Mouse (Mus musculus): ENCODE measurements around the gene Hoxb13. TPM values are rescaled to one million over a fixed set of nuclear protein-coding genes. Genes with fewer than 3 reads are reported as not detected.

Hoxb13 gene
- total and polyA plus RNA-seq, 2 experiments from 2014 or later: not detected

DNA sequence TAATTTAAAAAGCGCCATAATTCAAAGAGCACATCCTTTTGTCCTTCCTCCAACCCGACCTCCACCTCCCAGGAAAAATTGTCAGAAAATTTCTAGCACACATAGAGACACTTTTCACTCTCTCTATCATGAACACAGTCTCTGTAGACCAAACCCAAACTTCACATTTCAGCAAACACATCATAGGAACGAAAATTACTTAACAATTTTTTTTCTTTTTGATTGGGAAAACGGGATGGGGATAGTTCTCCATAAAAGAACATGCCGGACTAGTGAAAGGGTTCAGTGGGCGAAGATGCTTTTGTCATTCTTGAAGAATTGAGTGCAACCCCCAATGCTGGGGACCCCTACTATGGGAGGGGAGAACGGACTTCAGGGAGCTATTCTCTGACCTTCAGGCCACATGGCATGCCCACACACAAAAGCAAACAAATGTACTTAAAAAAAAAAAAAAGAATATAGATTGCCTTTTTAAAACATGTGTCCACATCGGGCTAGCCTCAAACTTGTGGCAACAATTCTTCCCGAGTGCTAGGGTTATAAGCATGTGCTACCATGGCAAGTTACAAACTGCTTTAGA, 18.1 kb upstream of the Hoxb13 start:
- no peaks in the 10 kb centered on the region for H3K36me3 ChIP-seq (ENCODE audit: insufficient read depth, low read length)
- TF ChIP-seq CTCF (IDR thresholded peaks at IDR 0.05): no peak
- no peaks in the 10 kb centered on the region for H3K9me3 ChIP-seq (ENCODE audit: low read length)
- 4% methylated on average over 9 of the region's 9 CpGs for WGBS
- H3K4me1 ChIP-seq (ENCODE audit: insufficient read depth, low read length): no peaks in the 10 kb centered on the region
- H3K27me3 ChIP-seq (ENCODE audit: insufficient read depth, low read length): peaks cover 99% of the 10 kb centered on the region
- ATAC-seq (ENCODE audit: low FRiP score) (no peak), DNase-seq (ENCODE audit: low spot score) (no peak)
- no peak overlapping the region for H3K27ac ChIP-seq (ENCODE audit: low read depth, low read length)
- no peak overlapping the region for H3K4me3 ChIP-seq (ENCODE audit: low read depth, low read length)
- no peak overlapping the region for H3K4me2 ChIP-seq (ENCODE audit: low read depth, low read length, poor library complexity, severe bottlenecking)
- H3K9ac ChIP-seq (replicated peaks; ENCODE audit: low read length, poor library complexity, severe bottlenecking): no peak overlapping the region

DNA sequence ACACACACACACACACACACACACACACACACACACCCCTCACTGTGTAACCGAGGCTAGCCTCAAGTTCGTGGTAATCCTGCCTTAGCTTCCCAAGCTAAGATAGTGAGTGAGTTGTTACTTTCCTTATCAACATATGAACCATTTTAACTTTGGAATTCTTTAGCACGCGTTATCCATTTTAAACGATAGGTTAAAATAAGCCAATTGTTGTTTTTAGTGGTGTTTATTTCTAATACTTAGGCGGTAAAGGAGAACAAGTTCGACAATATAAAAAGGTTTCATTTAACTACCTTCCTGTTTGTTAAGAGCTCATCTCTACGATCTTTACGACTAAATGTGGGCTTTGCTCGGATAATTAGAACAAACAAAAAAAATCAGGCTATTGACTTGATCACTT, 17.3 kb upstream of the Hoxb13 start:
- H3K4me3 ChIP-seq (ENCODE audit: low read depth, low read length): no peak overlapping the region
- WGBS: 3% methylated on average over 10 of the region's 10 CpGs
- DNase-seq (ENCODE audit: low spot score): no peak
- H3K4me1 ChIP-seq (ENCODE audit: insufficient read depth, low read length): no peaks in the 10 kb centered on the region
- no peak for ATAC-seq (ENCODE audit: low FRiP score)
- no peak overlapping the region for H3K4me2 ChIP-seq (ENCODE audit: low read depth, low read length, poor library complexity, severe bottlenecking)
- H3K9ac ChIP-seq (replicated peaks; ENCODE audit: low read length, poor library complexity, severe bottlenecking): no peak overlapping the region
- H3K9me3 ChIP-seq (ENCODE audit: low read length): no peaks in the 10 kb centered on the region
- no peak overlapping the region for H3K27ac ChIP-seq (ENCODE audit: low read depth, low read length)
- no peak for TF ChIP-seq CTCF (IDR thresholded peaks at IDR 0.05)
- H3K27me3 ChIP-seq (ENCODE audit: insufficient read depth, low read length): peaks cover 99% of the 10 kb centered on the region
- no peaks in the 10 kb centered on the region for H3K36me3 ChIP-seq (ENCODE audit: insufficient read depth, low read length)

GRCm38 (mm10) chr11:96177546-96178174, 16.5 kb upstream of the Hoxb13 start:
- no peak for TF ChIP-seq CTCF (IDR thresholded peaks at IDR 0.05)
- Histone ChIP-seq H3K4me3 (ENCODE audit: low read depth, low read length) (no peak overlapping the region), H3K4me1 (ENCODE audit: insufficient read depth, low read length) (no peaks in the 10 kb centered on the region), H3K9ac (replicated peaks; ENCODE audit: low read length, poor library complexity, severe bottlenecking) (no peak overlapping the region), H3K9me3 (ENCODE audit: low read length) (peaks cover 2% of the 10 kb centered on the region; the same call in 1 of the 2 replicates), H3K36me3 (ENCODE audit: insufficient read depth, low read length) (no peaks in the 10 kb centered on the region), H3K27ac (ENCODE audit: low read depth, low read length) (no peak overlapping the region), H3K27me3 (ENCODE audit: insufficient read depth, low read length) (peaks cover 99% of the 10 kb centered on the region), H3K4me2 (ENCODE audit: low read depth, low read length, poor library complexity, severe bottlenecking) (no peak overlapping the region)
- DNase-seq (ENCODE audit: low spot score) (no peak), ATAC-seq (ENCODE audit: low FRiP score) (no peak)
- WGBS: 0% methylated on average over 27 of the region's 27 CpGs

GRCm38 (mm10) chr11:96178356-96178755, 15.8 kb upstream of the Hoxb13 start:
- under 1% methylated on average over 8 of the region's 8 CpGs for WGBS
- TF ChIP-seq CTCF (IDR thresholded peaks at IDR 0.05): no peak
- Histone ChIP-seq H3K9me3 (ENCODE audit: low read length) (peaks cover 5% of the 10 kb centered on the region; the same call in 1 of the 2 replicates), H3K36me3 (ENCODE audit: insufficient read depth, low read length) (no peaks in the 10 kb centered on the region), H3K4me2 (ENCODE audit: low read depth, low read length, poor library complexity, severe bottlenecking) (no peak overlapping the region), H3K4me1 (ENCODE audit: insufficient read depth, low read length) (no peaks in the 10 kb centered on the region), H3K27me3 (ENCODE audit: insufficient read depth, low read length) (peaks cover 99% of the 10 kb centered on the region), H3K9ac (replicated peaks; ENCODE audit: low read length, poor library complexity, severe bottlenecking) (no peak overlapping the region), H3K27ac (ENCODE audit: low read depth, low read length) (no peak overlapping the region), H3K4me3 (ENCODE audit: low read depth, low read length) (no peak overlapping the region)
- DNase-seq (ENCODE audit: low spot score) (no peak), ATAC-seq (ENCODE audit: low FRiP score) (no peak)

DNA sequence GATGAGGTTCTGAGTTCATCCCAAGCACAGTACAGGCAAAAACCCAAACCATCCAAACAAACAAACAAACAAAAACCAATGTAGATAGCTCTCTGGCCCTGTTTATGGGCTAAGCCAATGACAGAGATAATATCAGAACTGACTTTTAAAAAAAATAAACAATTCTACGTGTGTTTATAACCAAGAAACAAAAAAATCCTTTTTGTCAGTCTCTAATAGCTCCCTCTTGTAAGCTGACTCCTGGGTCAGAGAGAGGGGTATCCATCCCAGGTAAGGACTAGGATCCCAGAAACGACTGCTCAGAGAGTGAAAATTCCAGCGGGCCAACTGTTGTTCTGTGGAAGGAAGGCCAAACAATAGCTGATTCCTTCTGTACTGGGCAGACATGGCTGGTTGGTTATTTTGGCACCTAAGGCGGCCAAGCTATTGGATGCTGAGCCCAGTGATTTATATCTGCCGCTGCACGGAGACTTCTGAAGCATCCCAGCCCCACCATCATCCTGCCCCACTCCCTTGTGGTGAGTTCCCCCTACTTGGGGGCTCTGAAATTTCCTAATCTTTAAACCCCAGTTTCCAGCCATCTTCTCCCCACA, 15.1 kb upstream of the Hoxb13 start:
- Histone ChIP-seq H3K9ac (replicated peaks; ENCODE audit: low read length, poor library complexity, severe bottlenecking) (no peak overlapping the region), H3K27ac (ENCODE audit: low read depth, low read length) (no peak overlapping the region), H3K4me1 (ENCODE audit: insufficient read depth, low read length) (no peaks in the 10 kb centered on the region), H3K36me3 (ENCODE audit: insufficient read depth, low read length) (no peaks in the 10 kb centered on the region), H3K27me3 (ENCODE audit: insufficient read depth, low read length) (peaks cover 99% of the 10 kb centered on the region), H3K9me3 (ENCODE audit: low read length) (peaks cover 5% of the 10 kb centered on the region; the same call in 1 of the 2 replicates), H3K4me2 (ENCODE audit: low read depth, low read length, poor library complexity, severe bottlenecking) (no peak overlapping the region), H3K4me3 (ENCODE audit: low read depth, low read length) (no peak overlapping the region)
- under 1% methylated on average over 6 of the region's 6 CpGs for whole genome bisulfite sequencing
- TF ChIP-seq CTCF (IDR thresholded peaks at IDR 0.05): no peak
- DNase-seq (ENCODE audit: low spot score) (no peak), ATAC-seq (ENCODE audit: low FRiP score) (no peak)

DNA sequence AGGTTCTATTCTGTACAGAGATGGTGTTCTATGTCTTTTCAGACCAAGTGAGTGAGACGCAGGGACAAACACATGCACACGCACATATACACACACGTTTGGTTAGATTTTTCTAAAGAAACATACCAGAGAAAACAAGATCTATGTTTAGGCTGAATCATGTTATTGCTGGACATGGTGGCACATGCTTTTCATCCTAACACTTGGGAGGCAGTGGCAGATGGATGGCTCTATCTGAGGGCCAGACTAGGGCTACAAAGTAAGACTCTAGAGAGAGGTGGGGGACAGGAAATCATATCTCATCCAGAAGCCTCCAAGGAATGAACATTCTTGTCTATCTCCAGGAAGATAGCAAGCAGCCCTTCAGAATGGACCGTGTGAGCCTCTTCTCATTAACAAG, 13.1 kb upstream of the Hoxb13 start:
- DNase-seq (ENCODE audit: low spot score) (no peak), ATAC-seq (ENCODE audit: low FRiP score) (no peak)
- no peaks in the 10 kb centered on the region for H3K36me3 ChIP-seq (ENCODE audit: insufficient read depth, low read length)
- H3K4me2 ChIP-seq (ENCODE audit: low read depth, low read length, poor library complexity, severe bottlenecking): no peak overlapping the region
- H3K9ac ChIP-seq (replicated peaks; ENCODE audit: low read length, poor library complexity, severe bottlenecking): no peak overlapping the region
- H3K4me1 ChIP-seq (ENCODE audit: insufficient read depth, low read length): no peaks in the 10 kb centered on the region
- H3K27me3 ChIP-seq (ENCODE audit: insufficient read depth, low read length): peaks cover 99% of the 10 kb centered on the region
- no peak overlapping the region for H3K4me3 ChIP-seq (ENCODE audit: low read depth, low read length)
- H3K27ac ChIP-seq (ENCODE audit: low read depth, low read length): no peak overlapping the region
- WGBS: 17% methylated on average over 4 of the region's 4 CpGs
- no peak for TF ChIP-seq CTCF (IDR thresholded peaks at IDR 0.05)
- peaks cover 5% of the 10 kb centered on the region; the same call in 1 of the 2 replicates for H3K9me3 ChIP-seq (ENCODE audit: low read length)
